Mouse (Mus musculus) kidney, adult 2 months (tissue): ENCODE results near the gene Hdhd5.

Experiments
- CTCF ChIP-seq: fragments of 200-500 bp; conservative IDR thresholded peaks from 2 replicates; pipeline ENCODE4 v1.5.1; 2011; ENCODE audit warnings: low read depth, mild to moderate bottlenecking, control low read depth, low read length, moderate library complexity, mixed read lengths; ENCODE audit not compliant: insufficient read depth, insufficient read length
- POLR2A ChIP-seq: fragments of 200-500 bp; IDR thresholded peaks from one replicate; pipeline ENCODE4 v1.6.1; 2011; ENCODE audit warnings: low read depth, low read length, control low read depth

DNA sequence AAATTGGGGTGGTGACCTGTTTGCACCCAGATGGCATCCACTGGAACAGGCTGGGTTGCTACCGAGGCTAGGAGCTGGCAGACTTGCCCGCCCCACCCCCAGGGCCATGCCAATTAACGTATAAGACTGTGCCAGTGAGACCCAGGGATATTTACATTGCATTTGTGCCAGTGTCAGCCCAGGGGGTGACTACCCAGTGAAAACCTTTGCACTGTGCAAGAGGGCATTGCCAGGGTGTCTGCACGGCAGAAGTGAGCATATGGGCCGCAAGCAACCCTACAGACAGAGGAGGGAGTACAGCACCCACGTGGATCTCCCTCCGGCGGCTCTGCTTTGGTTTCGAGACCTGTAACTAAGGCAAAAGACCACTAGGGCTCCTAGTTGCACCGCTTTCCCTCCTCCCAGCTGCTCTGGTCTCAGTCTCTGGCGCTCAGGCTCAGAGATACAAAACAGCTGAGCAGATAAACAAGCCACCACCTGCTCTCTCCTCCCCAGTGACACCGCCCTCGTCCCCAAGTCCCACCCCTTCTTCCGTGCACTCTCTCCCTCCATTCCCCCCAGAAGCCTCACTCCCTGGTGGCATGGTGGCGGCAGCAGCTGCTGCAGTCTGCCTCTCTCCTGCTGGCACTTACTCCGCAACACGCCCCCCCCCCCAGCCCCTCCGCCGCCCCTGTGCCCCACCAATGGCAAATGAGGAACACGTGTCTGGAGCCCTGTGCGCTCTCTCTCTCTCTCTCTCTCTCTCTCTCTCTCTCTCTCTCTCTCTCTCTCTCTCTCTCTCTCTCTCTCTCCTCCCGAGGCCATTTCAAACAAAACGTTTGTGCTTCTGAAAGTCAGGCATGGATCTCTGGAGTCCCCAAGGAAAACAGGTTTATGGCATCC, 49.0 kb upstream of the Hdhd5 start:
- no peak for TF ChIP-seq POLR2A
- peak; percentile 25; the same call in 1 of the 2 replicates for TF ChIP-seq CTCF
